Mouse (Mus musculus): ENCODE measurements at regions not wholly inside any gene's neighbourhood (a gene's known extent, or its start where the extent isn't known, plus 50 kb on each side); places are given as distances from the start of the nearest gene placed in this dataset.

GRCm38 (mm10) chr9:102423919-102424671 is 69.6 kb upstream of the Ephb1 start:
- TF ChIP-seq POLR2A (IDR thresholded peaks at IDR 0.05; ENCODE audit: low read depth, low read length) (no peak), CTCF (IDR thresholded peaks at IDR 0.05; ENCODE audit: extremely low read depth, insufficient read length, insufficient replicate concordance, low read depth, low read length) (no peak)
- no peaks in the 10 kb centered on the region for H3K36me3 ChIP-seq (ENCODE audit: control insufficient read depth, insufficient read depth, low read length)
- H3K27me3 ChIP-seq (ENCODE audit: control insufficient read depth, insufficient read depth, low read length): peaks cover 2% of the 10 kb centered on the region; the same call in 1 of the 2 replicates
- no peak overlapping the region for H3K4me3 ChIP-seq (ENCODE audit: low read depth, low read length)
- 15% methylated on average over 20 of the region's 20 CpGs for WGBS
- no peaks in the 10 kb centered on the region for H3K4me1 ChIP-seq (ENCODE audit: control insufficient read depth, insufficient read depth, insufficient read length, low read length)
- no peak overlapping the region for H3K27ac ChIP-seq (ENCODE audit: insufficient read depth, low read depth, low read length)

- WGBS: 55% methylated on average over 9 of the region's 9 CpGs
- no peak for TF ChIP-seq POLR2A (IDR thresholded peaks at IDR 0.05; ENCODE audit: low read depth, low read length)
- H3K4me3 ChIP-seq (ENCODE audit: low read depth, low read length): no peak overlapping the region
These were observed 69.0 kb upstream of the Ephb1 start for GRCm38 (mm10) chr9:102423465-102423918.

GRCm38 (mm10) chr9:102421826-102422225 is 67.3 kb upstream of the Ephb1 start:
- 91% methylated on average over 3 of the region's 3 CpGs for WGBS
- Histone ChIP-seq H3K27me3 (ENCODE audit: control insufficient read depth, insufficient read depth, low read length) (peaks cover 2% of the 10 kb centered on the region; the same call in 1 of the 2 replicates), H3K4me3 (ENCODE audit: low read depth, low read length) (no peak overlapping the region), H3K27ac (ENCODE audit: insufficient read depth, low read depth, low read length) (no peak overlapping the region), H3K36me3 (ENCODE audit: control insufficient read depth, insufficient read depth, low read length) (no peaks in the 10 kb centered on the region), H3K4me1 (ENCODE audit: control insufficient read depth, insufficient read depth, insufficient read length, low read length) (no peaks in the 10 kb centered on the region)
- TF ChIP-seq CTCF (IDR thresholded peaks at IDR 0.05; ENCODE audit: extremely low read depth, insufficient read length, insufficient replicate concordance, low read depth, low read length): no peak
- TF ChIP-seq POLR2A (IDR thresholded peaks at IDR 0.05; ENCODE audit: low read depth, low read length): no peak

More at GRCm38 (mm10) chr9:102423465-102423918, 69.0 kb upstream of the Ephb1 start:
- H3K27me3 ChIP-seq (ENCODE audit: control insufficient read depth, insufficient read depth, low read length): peaks cover 2% of the 10 kb centered on the region; the same call in 1 of the 2 replicates
- no peaks in the 10 kb centered on the region for H3K36me3 ChIP-seq (ENCODE audit: control insufficient read depth, insufficient read depth, low read length)
- no peak overlapping the region for H3K27ac ChIP-seq (ENCODE audit: insufficient read depth, low read depth, low read length)
- H3K4me1 ChIP-seq (ENCODE audit: control insufficient read depth, insufficient read depth, insufficient read length, low read length): no peaks in the 10 kb centered on the region

- no peaks in the 10 kb centered on the region for H3K4me1 ChIP-seq (ENCODE audit: control insufficient read depth, insufficient read depth, insufficient read length, low read length)
- no peaks in the 10 kb centered on the region for H3K36me3 ChIP-seq (ENCODE audit: control insufficient read depth, insufficient read depth, low read length)
- TF ChIP-seq POLR2A (IDR thresholded peaks at IDR 0.05; ENCODE audit: low read depth, low read length) (no peak), CTCF (IDR thresholded peaks at IDR 0.05; ENCODE audit: extremely low read depth, insufficient read length, insufficient replicate concordance, low read depth, low read length) (no peak)
- no peak overlapping the region for H3K4me3 ChIP-seq (ENCODE audit: low read depth, low read length)
- H3K27me3 ChIP-seq (ENCODE audit: control insufficient read depth, insufficient read depth, low read length): peaks cover 2% of the 10 kb centered on the region; the same call in 1 of the 2 replicates
- WGBS: 41% methylated on average over 12 of the region's 12 CpGs
- no peak overlapping the region for H3K27ac ChIP-seq (ENCODE audit: insufficient read depth, low read depth, low read length)
These were observed 65.7 kb upstream of the Ephb1 start for GRCm38 (mm10) chr9:102420196-102420595.

- Histone ChIP-seq H3K27me3 (ENCODE audit: control insufficient read depth, insufficient read depth, low read length) (no peaks in the 10 kb centered on the region), H3K36me3 (ENCODE audit: control insufficient read depth, insufficient read depth, low read length) (no peaks in the 10 kb centered on the region), H3K4me3 (ENCODE audit: low read depth, low read length) (no peak overlapping the region), H3K4me1 (ENCODE audit: control insufficient read depth, insufficient read depth, insufficient read length, low read length) (no peaks in the 10 kb centered on the region), H3K27ac (ENCODE audit: insufficient read depth, low read depth, low read length) (no peak overlapping the region)
- TF ChIP-seq CTCF (IDR thresholded peaks at IDR 0.05; ENCODE audit: extremely low read depth, insufficient read length, insufficient replicate concordance, low read depth, low read length): no peak
- no peak for TF ChIP-seq POLR2A (IDR thresholded peaks at IDR 0.05; ENCODE audit: low read depth, low read length)
- WGBS: 60% methylated on average over 2 of the region's 2 CpGs
These were observed 59.1 kb upstream of the Ephb1 start for GRCm38 (mm10) chr9:102413631-102414030.

- 88% methylated on average over 10 of the region's 10 CpGs for WGBS
- H3K27ac ChIP-seq (ENCODE audit: insufficient read depth, low read depth, low read length): no peak overlapping the region
- H3K27me3 ChIP-seq (ENCODE audit: control insufficient read depth, insufficient read depth, low read length): no peaks in the 10 kb centered on the region
- TF ChIP-seq CTCF (IDR thresholded peaks at IDR 0.05; ENCODE audit: extremely low read depth, insufficient read length, insufficient replicate concordance, low read depth, low read length) (no peak), POLR2A (IDR thresholded peaks at IDR 0.05; ENCODE audit: low read depth, low read length) (no peak)
- no peaks in the 10 kb centered on the region for H3K4me1 ChIP-seq (ENCODE audit: control insufficient read depth, insufficient read depth, insufficient read length, low read length)
- no peak overlapping the region for H3K4me3 ChIP-seq (ENCODE audit: low read depth, low read length)
- H3K36me3 ChIP-seq (ENCODE audit: control insufficient read depth, insufficient read depth, low read length): no peaks in the 10 kb centered on the region
These were observed 56.2 kb upstream of the Ephb1 start for GRCm38 (mm10) chr9:102410666-102411065.

GRCm38 (mm10) chr9:102406017-102406416 is 51.5 kb upstream of the Ephb1 start:
- Histone ChIP-seq H3K4me1 (ENCODE audit: control insufficient read depth, insufficient read depth, insufficient read length, low read length) (no peaks in the 10 kb centered on the region), H3K27ac (ENCODE audit: insufficient read depth, low read depth, low read length) (no peak overlapping the region), H3K4me3 (ENCODE audit: low read depth, low read length) (no peak overlapping the region), H3K27me3 (ENCODE audit: control insufficient read depth, insufficient read depth, low read length) (no peaks in the 10 kb centered on the region), H3K36me3 (ENCODE audit: control insufficient read depth, insufficient read depth, low read length) (no peaks in the 10 kb centered on the region)
- TF ChIP-seq POLR2A (IDR thresholded peaks at IDR 0.05; ENCODE audit: low read depth, low read length): no peak
- no peak for TF ChIP-seq CTCF (IDR thresholded peaks at IDR 0.05; ENCODE audit: extremely low read depth, insufficient read length, insufficient replicate concordance, low read depth, low read length)
- 17% methylated on average over 8 of the region's 8 CpGs for WGBS
